Mouse (Mus musculus): ENCODE data around the gene Cacna1h. TPM values are rescaled to one million over a fixed set of nuclear protein-coding genes. Genes with fewer than 3 reads are reported as not detected.
A peak's percentile ranks its signal among the peaks of the same experiment; 100 is the strongest.

Gene Cacna1h
- polyA plus RNA-seq, 1 experiment from 2014 or later: 5.5 TPM

DNA sequence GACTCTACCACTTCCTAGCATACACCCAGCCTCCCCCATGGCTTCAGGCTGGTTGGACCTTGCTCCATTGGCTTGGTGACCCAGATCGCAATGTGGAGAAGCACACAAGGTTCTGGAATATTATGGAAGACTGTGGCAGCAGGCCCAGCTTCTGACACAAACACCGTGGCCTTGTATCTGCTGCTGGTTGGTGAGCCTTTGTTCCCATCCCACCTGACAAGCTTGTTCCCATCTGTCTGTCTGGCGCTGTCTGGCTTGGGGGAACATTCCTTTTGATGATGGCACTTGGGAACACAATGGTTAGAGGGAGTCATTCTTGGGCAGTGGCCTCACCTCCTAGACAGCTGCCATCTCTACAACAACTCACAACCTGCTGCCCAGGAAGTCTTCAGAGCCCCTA is 12.6 kb downstream of the Cacna1h start:
- DNase-seq (ENCODE audit: low spot score): no peak
- Histone ChIP-seq H3K9me3 (ENCODE audit: control insufficient read depth, low read length) (no peaks in the 10 kb centered on the region), H3K27ac (replicated peaks; ENCODE audit: low read depth, low read length) (0 out of 2 replicates have a peak overlapping the region, but pooled peaks have one; percentile 33), H3K36me3 (ENCODE audit: control insufficient read depth, insufficient read depth, low read length) (no peaks in the 10 kb centered on the region), H3K27me3 (ENCODE audit: control insufficient read depth, insufficient read depth, low read length) (no peaks in the 10 kb centered on the region), H3K4me2 (ENCODE audit: low read depth, severe bottlenecking) (no peak overlapping the region), H3K9ac (ENCODE audit: low read length) (no peak overlapping the region), H3K4me1 (ENCODE audit: control insufficient read depth, insufficient read depth, low read length) (peaks cover 43% of the 10 kb centered on the region), H3K4me3 (ENCODE audit: low read depth, low read length) (no peak overlapping the region)
- 88% methylated on average over 3 of the region's 3 CpGs for WGBS
- ATAC-seq (ENCODE audit: insufficient number of reproducible peaks, low FRiP score, low TSS enrichment, low read depth): no peak

DNA sequence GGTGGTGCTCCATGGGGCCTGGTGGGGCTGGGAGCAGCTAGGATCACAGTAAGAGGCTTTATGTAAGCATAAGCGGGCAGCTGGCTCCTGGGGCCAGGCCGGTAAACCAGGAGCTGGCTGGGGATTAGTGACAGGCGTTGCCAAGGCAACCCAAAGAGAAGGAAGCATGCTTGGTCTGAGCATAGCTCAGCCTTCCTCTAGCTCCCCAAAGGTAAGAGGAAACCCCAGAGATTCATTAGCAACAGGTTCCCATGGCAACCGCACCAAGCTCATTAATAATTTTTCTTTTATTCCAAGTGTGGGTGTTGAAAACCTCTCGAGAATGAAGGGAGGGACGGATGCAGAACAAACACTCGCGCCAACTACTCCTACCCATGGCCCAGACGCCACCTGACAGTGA is 14.7 kb downstream of the Cacna1h start:
- no peak overlapping the region for H3K4me3 ChIP-seq (ENCODE audit: low read depth, low read length)
- no peak overlapping the region for H3K9ac ChIP-seq (ENCODE audit: low read length)
- no peak overlapping the region for H3K4me2 ChIP-seq (ENCODE audit: low read depth, severe bottlenecking)
- WGBS: 34% methylated on average over 9 of the region's 9 CpGs
- ATAC-seq (ENCODE audit: insufficient number of reproducible peaks, low FRiP score, low TSS enrichment, low read depth) (0 out of 2 replicates have a peak, but pooled peaks have one; percentile 50), DNase-seq (ENCODE audit: low spot score) (peak; percentile 72)
- H3K9me3 ChIP-seq (ENCODE audit: control insufficient read depth, low read length): no peaks in the 10 kb centered on the region
- peaks cover 64% of the 10 kb centered on the region for H3K4me1 ChIP-seq (ENCODE audit: control insufficient read depth, insufficient read depth, low read length)
- H3K27ac ChIP-seq (replicated peaks; ENCODE audit: low read depth, low read length): 0 out of 2 replicates have a peak overlapping the region, but pooled peaks have one; percentile 56
- no peaks in the 10 kb centered on the region for H3K36me3 ChIP-seq (ENCODE audit: control insufficient read depth, insufficient read depth, low read length)
- H3K27me3 ChIP-seq (ENCODE audit: control insufficient read depth, insufficient read depth, low read length): no peaks in the 10 kb centered on the region

DNA sequence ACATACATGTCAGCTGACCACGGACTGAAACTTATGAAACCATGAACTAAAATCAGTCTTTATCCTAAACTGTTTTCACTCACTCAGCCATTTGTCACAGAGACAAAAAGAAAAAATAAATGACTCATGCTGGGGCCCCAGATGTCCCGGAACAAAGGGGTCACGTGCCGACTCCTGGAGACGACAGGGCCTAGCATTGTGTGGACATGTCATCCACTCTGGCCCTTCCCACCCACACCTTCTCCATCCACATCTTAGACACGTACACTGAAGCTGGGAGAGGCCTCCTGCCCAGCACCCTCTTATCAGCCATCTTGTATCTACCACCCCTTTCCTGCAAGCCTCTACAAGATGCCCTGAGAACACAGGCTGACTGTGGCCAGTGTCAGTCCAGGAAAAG is 15.6 kb downstream of the Cacna1h start:
- Histone ChIP-seq H3K27me3 (ENCODE audit: control insufficient read depth, insufficient read depth, low read length) (no peaks in the 10 kb centered on the region), H3K36me3 (ENCODE audit: control insufficient read depth, insufficient read depth, low read length) (no peaks in the 10 kb centered on the region), H3K9ac (ENCODE audit: low read length) (no peak overlapping the region), H3K4me1 (ENCODE audit: control insufficient read depth, insufficient read depth, low read length) (peaks cover 67% of the 10 kb centered on the region), H3K9me3 (ENCODE audit: control insufficient read depth, low read length) (no peaks in the 10 kb centered on the region), H3K4me3 (ENCODE audit: low read depth, low read length) (no peak overlapping the region), H3K4me2 (ENCODE audit: low read depth, severe bottlenecking) (no peak overlapping the region), H3K27ac (replicated peaks; ENCODE audit: low read depth, low read length) (no peak overlapping the region)
- WGBS: 87% methylated on average over 6 of the region's 6 CpGs
- ATAC-seq (ENCODE audit: insufficient number of reproducible peaks, low FRiP score, low TSS enrichment, low read depth): no peak
- DNase-seq (ENCODE audit: low spot score): no peak

DNA sequence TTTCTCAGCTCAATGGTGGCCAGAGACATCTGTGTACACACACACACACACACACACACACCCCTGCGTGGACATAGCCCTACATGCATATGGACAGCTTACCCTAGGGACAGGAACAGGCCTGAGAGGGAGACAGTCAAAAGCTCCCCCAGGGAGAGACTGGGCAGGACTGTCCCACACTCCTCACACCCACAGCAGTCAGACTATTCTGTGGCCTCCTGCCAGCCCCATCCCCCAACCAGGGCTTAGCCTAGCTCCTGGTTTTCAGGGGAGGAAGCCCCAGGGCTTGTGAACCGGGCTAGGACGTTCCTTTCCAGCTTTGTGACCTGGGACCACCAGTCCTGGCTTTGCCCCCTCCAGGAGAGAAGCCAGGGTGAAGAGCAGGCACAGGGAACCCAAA is 17.4 kb downstream of the Cacna1h start:
- 14% methylated on average over 3 of the region's 3 CpGs for WGBS
- Histone ChIP-seq H3K27ac (replicated peaks; ENCODE audit: low read depth, low read length) (peak overlapping the region; percentile 89), H3K9me3 (ENCODE audit: control insufficient read depth, low read length) (no peaks in the 10 kb centered on the region), H3K4me1 (ENCODE audit: control insufficient read depth, insufficient read depth, low read length) (peaks cover 70% of the 10 kb centered on the region), H3K36me3 (ENCODE audit: control insufficient read depth, insufficient read depth, low read length) (no peaks in the 10 kb centered on the region), H3K27me3 (ENCODE audit: control insufficient read depth, insufficient read depth, low read length) (no peaks in the 10 kb centered on the region), H3K4me3 (ENCODE audit: low read depth, low read length) (no peak overlapping the region), H3K9ac (ENCODE audit: low read length) (0 out of 2 replicates have a peak overlapping the region, but pooled peaks have one; percentile 17), H3K4me2 (ENCODE audit: low read depth, severe bottlenecking) (peak overlapping the region; percentile 36)
- ATAC-seq (ENCODE audit: insufficient number of reproducible peaks, low FRiP score, low TSS enrichment, low read depth) (peak; percentile 12), DNase-seq (ENCODE audit: low spot score) (peak; percentile 52)

DNA sequence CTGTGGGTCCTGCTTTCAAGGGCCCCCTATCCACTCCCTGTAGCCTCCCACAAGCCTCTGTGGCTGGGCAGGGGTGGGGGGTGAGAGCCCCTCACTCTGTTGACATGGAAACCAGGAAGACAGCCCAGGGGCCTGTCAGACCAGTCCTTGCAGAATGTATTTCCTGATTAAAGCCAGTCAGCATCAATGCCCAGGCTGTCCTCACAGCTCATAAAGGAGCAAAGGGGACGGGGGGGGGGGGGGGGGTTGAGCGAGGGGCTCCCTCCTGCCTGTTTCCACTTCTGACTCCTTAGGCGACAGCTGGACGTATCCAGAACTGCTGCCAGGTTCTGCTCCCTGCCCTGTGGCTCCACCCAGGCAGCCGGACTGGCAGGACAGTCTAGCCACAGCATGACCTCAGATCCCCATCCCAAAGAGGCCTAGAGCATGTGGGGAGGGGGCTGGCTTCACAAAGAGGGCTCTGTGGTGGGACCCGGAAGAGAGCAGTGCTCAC is 18.1 kb downstream of the Cacna1h start:
- Histone ChIP-seq H3K4me3 (ENCODE audit: low read depth, low read length) (no peak overlapping the region), H3K4me1 (ENCODE audit: control insufficient read depth, insufficient read depth, low read length) (peaks cover 67% of the 10 kb centered on the region), H3K27me3 (ENCODE audit: control insufficient read depth, insufficient read depth, low read length) (no peaks in the 10 kb centered on the region), H3K4me2 (ENCODE audit: low read depth, severe bottlenecking) (peak overlapping the region; percentile 36), H3K27ac (replicated peaks; ENCODE audit: low read depth, low read length) (peak overlapping the region; percentile 89), H3K9me3 (ENCODE audit: control insufficient read depth, low read length) (no peaks in the 10 kb centered on the region), H3K36me3 (ENCODE audit: control insufficient read depth, insufficient read depth, low read length) (no peaks in the 10 kb centered on the region), H3K9ac (ENCODE audit: low read length) (no peak overlapping the region)
- DNase-seq (ENCODE audit: low spot score) (peak; percentile 77), ATAC-seq (ENCODE audit: insufficient number of reproducible peaks, low FRiP score, low TSS enrichment, low read depth) (peak; percentile 53)
- 3% methylated on average over 4 of the region's 6 CpGs for WGBS

DNA sequence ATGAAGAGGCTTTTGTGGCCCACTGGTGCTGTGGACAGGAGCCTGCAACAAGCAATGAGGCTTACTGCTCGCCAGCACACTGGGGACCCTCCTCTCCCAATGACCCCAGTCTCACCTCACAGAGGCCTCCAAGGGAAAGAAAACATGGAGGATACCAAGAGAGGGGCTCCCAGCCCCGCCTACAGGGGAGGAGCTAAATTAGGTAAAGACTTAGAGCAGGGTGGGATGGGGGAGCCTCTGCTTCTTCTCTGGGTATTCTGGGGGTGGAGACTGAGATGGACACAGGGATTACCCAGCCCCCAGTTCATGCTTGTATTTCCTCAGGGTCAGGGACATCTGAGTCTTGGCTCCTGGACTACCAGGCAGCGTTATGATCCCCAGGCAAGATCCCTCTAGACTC is 18.7 kb downstream of the Cacna1h start:
- Histone ChIP-seq H3K4me2 (ENCODE audit: low read depth, severe bottlenecking) (peak overlapping the region; percentile 36; the same call in 1 of the 2 replicates), H3K9me3 (ENCODE audit: control insufficient read depth, low read length) (no peaks in the 10 kb centered on the region), H3K9ac (ENCODE audit: low read length) (no peak overlapping the region), H3K27me3 (ENCODE audit: control insufficient read depth, insufficient read depth, low read length) (no peaks in the 10 kb centered on the region), H3K27ac (replicated peaks; ENCODE audit: low read depth, low read length) (peak overlapping the region; percentile 89), H3K36me3 (ENCODE audit: control insufficient read depth, insufficient read depth, low read length) (no peaks in the 10 kb centered on the region), H3K4me1 (ENCODE audit: control insufficient read depth, insufficient read depth, low read length) (peaks cover 63% of the 10 kb centered on the region), H3K4me3 (ENCODE audit: low read depth, low read length) (no peak overlapping the region)
- peak; percentile 10; the same call in 1 of the 2 replicates for ATAC-seq (ENCODE audit: insufficient number of reproducible peaks, low FRiP score, low TSS enrichment, low read depth)
- 23% methylated on average over 3 of the region's 3 CpGs for WGBS
- DNase-seq (ENCODE audit: low spot score): peak; percentile 38

DNA sequence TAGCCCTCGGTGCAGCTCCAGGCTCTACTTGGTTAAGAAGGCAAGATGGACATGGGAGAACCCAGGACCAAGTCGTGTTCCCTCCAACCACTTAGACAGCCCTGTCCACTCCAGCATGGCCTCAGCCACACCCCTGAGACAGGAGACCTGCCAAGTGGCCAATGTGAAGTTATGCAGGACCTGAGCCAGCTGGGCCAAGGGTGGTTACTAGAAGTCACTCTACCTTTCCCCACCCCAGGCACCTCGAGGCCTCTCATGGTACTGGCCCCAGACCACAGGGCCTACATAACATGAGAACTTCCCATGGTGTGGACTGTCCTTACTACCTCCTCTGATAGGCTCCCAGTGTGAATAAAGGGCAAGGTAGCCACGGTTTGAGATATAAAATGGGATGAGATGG is 19.4 kb downstream of the Cacna1h start:
- H3K27me3 ChIP-seq (ENCODE audit: control insufficient read depth, insufficient read depth, low read length): no peaks in the 10 kb centered on the region
- 68% methylated on average over 4 of the region's 4 CpGs for WGBS
- ATAC-seq (ENCODE audit: insufficient number of reproducible peaks, low FRiP score, low TSS enrichment, low read depth): no peak
- H3K4me2 ChIP-seq (ENCODE audit: low read depth, severe bottlenecking): no peak overlapping the region
- no peak overlapping the region for H3K27ac ChIP-seq (replicated peaks; ENCODE audit: low read depth, low read length)
- H3K9ac ChIP-seq (ENCODE audit: low read length): no peak overlapping the region
- no peaks in the 10 kb centered on the region for H3K36me3 ChIP-seq (ENCODE audit: control insufficient read depth, insufficient read depth, low read length)
- peaks cover 56% of the 10 kb centered on the region for H3K4me1 ChIP-seq (ENCODE audit: control insufficient read depth, insufficient read depth, low read length)
- DNase-seq (ENCODE audit: low spot score): no peak
- no peaks in the 10 kb centered on the region for H3K9me3 ChIP-seq (ENCODE audit: control insufficient read depth, low read length)
- H3K4me3 ChIP-seq (ENCODE audit: low read depth, low read length): no peak overlapping the region

DNA sequence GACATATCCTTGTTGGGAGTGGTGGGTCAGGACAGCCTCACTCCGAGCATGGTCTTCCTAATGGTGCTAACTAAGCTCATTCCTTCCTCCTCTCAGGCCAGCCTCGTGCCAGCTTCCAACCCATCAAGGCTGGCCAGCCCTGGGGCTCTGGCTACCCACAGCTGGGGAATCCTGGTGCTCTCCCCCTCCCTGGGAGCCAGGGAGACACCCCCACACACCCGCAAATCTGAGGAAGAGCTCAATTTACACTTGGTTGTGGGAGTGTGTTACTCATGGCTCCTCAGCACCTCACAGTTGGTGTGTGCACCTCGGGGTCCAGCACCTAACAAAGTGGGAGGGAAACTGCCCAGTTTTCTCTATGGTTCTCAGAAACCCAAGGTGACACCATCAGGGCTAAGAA is 22.3 kb downstream of the Cacna1h start:
- ATAC-seq (ENCODE audit: insufficient number of reproducible peaks, low FRiP score, low TSS enrichment, low read depth) (no peak), DNase-seq (ENCODE audit: low spot score) (no peak)
- no peak overlapping the region for H3K27ac ChIP-seq (replicated peaks; ENCODE audit: low read depth, low read length)
- no peaks in the 10 kb centered on the region for H3K27me3 ChIP-seq (ENCODE audit: control insufficient read depth, insufficient read depth, low read length)
- H3K9ac ChIP-seq (ENCODE audit: low read length): no peak overlapping the region
- no peak overlapping the region for H3K4me2 ChIP-seq (ENCODE audit: low read depth, severe bottlenecking)
- H3K4me1 ChIP-seq (ENCODE audit: control insufficient read depth, insufficient read depth, low read length): peaks cover 46% of the 10 kb centered on the region
- no peak overlapping the region for H3K4me3 ChIP-seq (ENCODE audit: low read depth, low read length)
- WGBS: 51% methylated on average over 4 of the region's 4 CpGs
- H3K36me3 ChIP-seq (ENCODE audit: control insufficient read depth, insufficient read depth, low read length): no peaks in the 10 kb centered on the region
- H3K9me3 ChIP-seq (ENCODE audit: control insufficient read depth, low read length): no peaks in the 10 kb centered on the region

DNA sequence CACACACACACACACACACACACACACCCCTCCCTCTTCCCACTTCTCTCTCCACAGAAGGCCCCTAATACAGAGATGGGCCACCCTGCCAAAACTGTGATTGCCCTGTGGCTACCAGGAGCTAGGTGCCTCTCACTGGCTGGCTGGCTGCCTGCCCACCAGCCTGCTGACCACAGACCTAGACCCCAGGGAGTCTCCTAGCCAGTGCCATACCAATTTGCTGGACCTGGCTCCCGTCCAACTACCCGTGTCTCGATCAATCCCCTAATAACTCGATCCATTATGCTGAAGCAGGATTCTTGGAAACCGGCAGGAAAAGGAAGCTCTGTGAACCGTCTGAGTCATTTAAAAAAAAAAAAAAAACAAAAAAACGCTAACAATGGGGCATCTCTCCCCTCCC is 22.8 kb downstream of the Cacna1h start:
- DNase-seq (ENCODE audit: low spot score) (no peak), ATAC-seq (ENCODE audit: insufficient number of reproducible peaks, low FRiP score, low TSS enrichment, low read depth) (no peak)
- Histone ChIP-seq H3K4me2 (ENCODE audit: low read depth, severe bottlenecking) (no peak overlapping the region), H3K4me3 (ENCODE audit: low read depth, low read length) (no peak overlapping the region), H3K36me3 (ENCODE audit: control insufficient read depth, insufficient read depth, low read length) (no peaks in the 10 kb centered on the region), H3K9ac (ENCODE audit: low read length) (no peak overlapping the region), H3K27ac (replicated peaks; ENCODE audit: low read depth, low read length) (no peak overlapping the region), H3K27me3 (ENCODE audit: control insufficient read depth, insufficient read depth, low read length) (no peaks in the 10 kb centered on the region), H3K4me1 (ENCODE audit: control insufficient read depth, insufficient read depth, low read length) (peaks cover 46% of the 10 kb centered on the region), H3K9me3 (ENCODE audit: control insufficient read depth, low read length) (no peaks in the 10 kb centered on the region)
- 59% methylated on average over 7 of the region's 7 CpGs for WGBS

Measured in limb, embryonic 11.5 days (tissue).